Mouse (Mus musculus) olfactory bulb, adult 2 months (tissue): ENCODE data around the gene Cptp. TPM values are rescaled to one million over a fixed set of nuclear protein-coding genes. Genes with fewer than 3 reads are reported as not detected.

Experiments used
- H3K27ac ChIP-seq: fragments of 200-500 bp; 2 replicates; pipeline ENCODE4 v1.5.1; 2012; ENCODE audit warnings: low read depth, low read length; ENCODE audit not compliant: insufficient read depth
- H3K4me1 ChIP-seq: fragments of 200-500 bp; 2 replicates; pipeline ENCODE4 v1.6.1; 2012; ENCODE audit warnings: low read length; ENCODE audit not compliant: control insufficient read depth, insufficient read depth
- H3K4me3 ChIP-seq: fragments of 200-500 bp; 2 replicates; pipeline ENCODE4 v1.5.1; 2012; ENCODE audit warnings: mild to moderate bottlenecking, low read depth, low read length, moderate library complexity; ENCODE audit not compliant: insufficient read depth
- CTCF ChIP-seq: fragments of 200-500 bp; IDR thresholded peaks from 2 replicates; pipeline ENCODE4 v1.5.1; 2012; ENCODE audit warnings: low read depth, mild to moderate bottlenecking, low read length, moderate library complexity; ENCODE audit not compliant: insufficient read depth
- POLR2A ChIP-seq: fragments of 200-500 bp; IDR thresholded peaks from 2 replicates; pipeline ENCODE4 v1.6.1; 2012; ENCODE audit warnings: mild to moderate bottlenecking, low read depth, low read length, moderate library complexity; ENCODE audit not compliant: insufficient read depth
- WGBS: fragments of 180-500 bp; shearing (Covaris S2); methylation state at CpG from one replicate; pipeline ENCODE4 v1.1.7; 2018; 5-methylcytosine and 5-hydroxymethylcytosine counted together
- polyA plus RNA-seq: library from polyadenylated mRNA; stranded (reverse); fragments of >200 nt; gene quantifications from 2 replicates; pipeline ENCODE4 v1.2.4, GENCODE M21; 2012; ENCODE audit warnings: low replicate concordance; ENCODE audit not compliant: missing spikeins, insufficient read depth, insufficient read length

Cptp gene
- polyA plus RNA-seq, 1 experiment = not detected

DNA sequence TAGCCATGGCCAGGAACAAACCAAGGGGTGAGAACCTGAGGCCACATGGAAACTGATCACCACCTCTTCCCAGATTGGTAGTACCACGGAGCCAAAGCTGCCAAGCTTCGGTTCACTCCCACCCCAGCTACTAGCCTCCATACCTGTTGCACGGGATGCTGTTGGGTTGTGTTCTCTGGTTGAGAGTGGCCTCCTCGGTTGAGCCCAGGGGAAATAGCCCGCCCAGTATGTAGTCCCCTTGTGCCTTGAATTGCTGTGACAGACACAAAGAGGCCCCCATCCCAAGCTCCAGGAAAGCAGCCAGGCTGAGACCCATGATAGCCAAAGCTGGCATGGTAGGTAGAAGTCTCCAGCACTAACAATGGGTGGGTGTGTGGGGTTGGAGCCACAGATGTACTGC, 6.2 kb downstream of the Cptp start, which contains the start of gene Tas1r3:
Gene Tas1r3 (minus strand): TSS at position 362 of the 400 bp plus-strand sequence.
- WGBS = 77% methylated on average over 5 of the region's 5 CpGs
- Histone ChIP-seq H3K27ac (no peak within 1 kb of the TSS), H3K4me1 (peaks cover 5% of the 10 kb centered on the region; the same call in 1 of the 2 replicates), H3K4me3 (no peak within 1 kb of the TSS)
- TF ChIP-seq CTCF (no peak), POLR2A (no peak)

GRCm38 (mm10) chr4:155861787-155862186, 7.5 kb downstream of the Cptp start:
- 91% methylated on average over 7 of the region's 7 CpGs for WGBS

DNA sequence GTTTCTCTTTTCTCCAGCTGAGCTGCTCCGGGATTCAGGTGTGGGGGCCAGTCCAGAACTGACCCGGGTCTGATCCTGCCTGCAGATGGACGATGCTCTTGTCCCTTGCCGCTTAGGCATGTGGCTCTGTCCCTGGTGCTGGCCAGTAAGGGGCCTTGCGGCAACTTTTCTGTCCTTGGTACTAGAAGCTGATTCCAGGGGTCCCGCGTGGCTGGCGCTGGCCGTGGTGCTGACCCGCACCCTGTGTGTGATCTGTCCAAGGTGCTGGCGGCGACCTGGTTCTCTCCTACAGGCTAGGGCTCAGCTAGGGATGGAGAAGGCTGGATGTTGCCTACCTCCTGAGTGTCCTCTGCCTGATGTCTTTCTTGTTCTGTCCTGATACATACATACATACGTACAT, 9.9 kb downstream of the Cptp start:
- Histone ChIP-seq H3K27ac (no peak overlapping the region), H3K4me3 (no peak overlapping the region), H3K4me1 (peaks cover 5% of the 10 kb centered on the region; the same call in 1 of the 2 replicates)
- TF ChIP-seq POLR2A (no peak), CTCF (no peak)
- 37% methylated on average over 13 of the region's 13 CpGs for WGBS

More at GRCm38 (mm10) chr4:155861787-155862186, 7.5 kb downstream of the Cptp start:
- H3K27ac ChIP-seq = no peak overlapping the region
- peaks cover 5% of the 10 kb centered on the region; the same call in 1 of the 2 replicates for H3K4me1 ChIP-seq
- TF ChIP-seq POLR2A = no peak
- no peak for TF ChIP-seq CTCF
- no peak overlapping the region for H3K4me3 ChIP-seq

DNA sequence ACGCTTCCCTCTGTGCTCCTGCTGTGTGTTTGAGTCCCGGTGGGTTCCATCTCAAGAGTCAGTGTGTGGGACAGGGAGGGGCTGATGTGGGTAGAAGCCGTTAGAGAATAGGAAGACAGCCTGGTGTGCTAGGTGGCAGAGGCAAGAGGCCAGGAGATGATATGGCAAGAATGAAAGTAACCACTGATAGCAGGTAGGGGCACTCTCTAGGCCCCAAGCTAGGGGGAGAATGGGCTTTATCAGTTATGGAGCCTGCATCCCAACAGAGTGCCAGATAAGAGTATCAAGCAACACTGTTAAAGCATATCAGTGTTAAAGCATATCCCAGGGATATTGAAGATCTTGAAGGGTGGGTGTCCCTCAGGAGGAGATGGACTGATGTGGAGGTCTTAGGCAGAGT, 12.4 kb downstream of the Cptp start:
- WGBS = 38% methylated on average over 3 of the region's 3 CpGs
- Histone ChIP-seq H3K27ac (no peak overlapping the region), H3K4me3 (no peak overlapping the region), H3K4me1 (0 out of 2 replicates have a peak, but pooled peaks cover 4% of the 10 kb centered on the region)
- TF ChIP-seq CTCF = no peak
- no peak for TF ChIP-seq POLR2A

DNA sequence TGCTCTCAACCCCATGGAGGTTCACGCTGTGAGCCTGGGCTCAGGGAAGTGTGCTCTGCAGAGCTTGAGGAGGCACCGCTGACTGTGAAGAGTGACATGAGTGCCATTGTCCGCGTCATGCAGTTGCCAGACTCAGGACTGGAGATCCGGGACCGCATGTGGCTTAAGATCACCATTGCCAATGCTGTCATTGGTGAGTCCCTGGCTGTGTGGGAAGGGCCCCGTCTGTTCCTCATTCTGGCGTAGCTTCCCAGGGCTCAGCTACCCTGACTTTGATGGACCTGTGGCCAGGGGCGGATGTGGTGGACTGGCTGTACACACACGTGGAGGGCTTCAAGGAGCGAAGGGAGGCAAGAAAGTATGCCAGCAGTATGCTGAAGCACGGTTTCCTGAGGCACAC, 13.2 kb downstream of the Cptp start:
- WGBS = 92% methylated on average over 12 of the region's 12 CpGs
- TF ChIP-seq CTCF (no peak), POLR2A (no peak)
- no peak overlapping the region for H3K27ac ChIP-seq
- H3K4me1 ChIP-seq = 0 out of 2 replicates have a peak, but pooled peaks cover 12% of the 10 kb centered on the region
- no peak overlapping the region for H3K4me3 ChIP-seq

- H3K27ac ChIP-seq = no peak overlapping the region
- WGBS = 96% methylated on average over 12 of the region's 12 CpGs
- 0 out of 2 replicates have a peak, but pooled peaks cover 13% of the 10 kb centered on the region for H3K4me1 ChIP-seq
- no peak overlapping the region for H3K4me3 ChIP-seq
- TF ChIP-seq POLR2A (no peak), CTCF (no peak)
These were observed 14.2 kb downstream of the Cptp start for GRCm38 (mm10) chr4:155854991-155855390.

- Histone ChIP-seq H3K27ac (no peak overlapping the region), H3K4me3 (no peak overlapping the region), H3K4me1 (peaks cover 19% of the 10 kb centered on the region)
- TF ChIP-seq POLR2A = no peak
- TF ChIP-seq CTCF = no peak
- WGBS = 90% methylated on average over 9 of the region's 9 CpGs
These were observed 15.8 kb downstream of the Cptp start for GRCm38 (mm10) chr4:155853421-155853820.

- 68% methylated on average over 2 of the region's 2 CpGs for WGBS
- Histone ChIP-seq H3K4me3 (no peak overlapping the region), H3K27ac (no peak overlapping the region), H3K4me1 (peaks cover 26% of the 10 kb centered on the region)
- TF ChIP-seq POLR2A (no peak), CTCF (no peak)
These were observed 17.3 kb downstream of the Cptp start for GRCm38 (mm10) chr4:155851951-155852411.

GRCm38 (mm10) chr4:155851368-155851767, 17.9 kb downstream of the Cptp start:
- H3K4me1 ChIP-seq = peaks cover 30% of the 10 kb centered on the region
- no peak overlapping the region for H3K27ac ChIP-seq
- WGBS = 86% methylated on average over 3 of the region's 3 CpGs
- no peak for TF ChIP-seq CTCF
- TF ChIP-seq POLR2A = no peak
- H3K4me3 ChIP-seq = no peak overlapping the region
